Mouse (Mus musculus) embryo, embryonic 11.5 days (tissue): ENCODE data around the gene Ano10.

Experiments used
- DNase-seq: peaks from one replicate; pipeline ENCODE4 v3.0.0-alpha.2; 2012; ENCODE audit warnings: low read depth, low spot score

Ano10 gene

DNA sequence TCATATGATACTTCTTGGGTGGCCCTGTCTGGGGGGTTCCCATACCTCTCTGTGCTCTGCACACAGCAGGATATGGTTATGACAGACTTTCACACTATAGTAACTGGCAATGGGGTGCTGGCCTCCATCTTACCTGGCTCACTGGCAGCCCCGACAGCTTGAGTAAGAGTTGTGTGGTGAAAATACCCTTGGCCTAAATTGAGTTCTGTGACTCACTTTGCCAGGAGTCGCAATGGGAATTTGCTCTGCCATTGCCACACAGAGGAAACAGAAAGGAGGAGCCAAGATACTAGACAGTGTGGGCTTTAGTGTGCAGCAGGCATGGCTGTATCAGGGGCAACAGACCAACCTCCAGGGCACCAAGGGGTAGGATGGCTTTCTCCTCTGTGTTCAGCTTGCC is 4.0 kb downstream of the Ano10 start:
- no peak for DNase-seq

DNA sequence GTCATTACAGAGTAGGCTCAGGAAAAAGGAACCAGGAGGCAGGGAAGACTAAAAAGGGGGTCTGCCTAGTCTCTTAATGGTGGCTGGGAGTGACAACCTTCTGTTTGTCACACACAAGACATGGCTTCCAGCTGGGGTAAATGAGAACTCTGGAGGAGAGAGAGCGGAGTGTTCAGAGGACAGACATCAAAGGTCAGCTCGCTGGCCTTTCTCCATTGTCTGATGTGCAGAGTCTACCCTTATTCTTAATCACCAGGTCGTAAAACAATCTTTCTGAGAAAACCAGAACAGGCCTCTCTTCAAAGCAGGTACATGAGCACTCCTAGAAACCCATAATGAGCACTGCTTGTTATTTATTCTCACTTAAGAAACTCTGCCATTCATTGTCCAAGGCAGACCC is 5.8 kb downstream of the Ano10 start:
- DNase-seq: no peak

DNA sequence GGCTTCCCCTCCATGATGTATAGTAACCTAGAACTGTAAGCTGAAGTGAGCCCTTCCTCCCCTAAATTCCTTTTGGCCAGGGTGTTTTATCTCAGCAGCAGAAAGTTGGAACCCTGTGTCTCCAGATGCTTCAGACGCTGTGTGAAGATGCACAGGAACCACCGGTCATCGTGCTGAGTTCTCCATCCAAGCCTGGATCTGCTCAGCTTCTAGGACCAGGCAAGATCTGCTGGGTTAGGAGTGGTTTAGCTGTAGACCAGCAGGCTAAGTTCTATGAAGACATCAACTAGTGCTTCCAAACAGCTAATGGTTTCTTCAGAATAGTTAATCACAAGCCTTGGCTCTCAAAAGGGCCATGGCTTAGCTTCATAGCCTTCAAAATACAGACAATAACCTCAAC is 6.7 kb downstream of the Ano10 start:
- no peak for DNase-seq

DNA sequence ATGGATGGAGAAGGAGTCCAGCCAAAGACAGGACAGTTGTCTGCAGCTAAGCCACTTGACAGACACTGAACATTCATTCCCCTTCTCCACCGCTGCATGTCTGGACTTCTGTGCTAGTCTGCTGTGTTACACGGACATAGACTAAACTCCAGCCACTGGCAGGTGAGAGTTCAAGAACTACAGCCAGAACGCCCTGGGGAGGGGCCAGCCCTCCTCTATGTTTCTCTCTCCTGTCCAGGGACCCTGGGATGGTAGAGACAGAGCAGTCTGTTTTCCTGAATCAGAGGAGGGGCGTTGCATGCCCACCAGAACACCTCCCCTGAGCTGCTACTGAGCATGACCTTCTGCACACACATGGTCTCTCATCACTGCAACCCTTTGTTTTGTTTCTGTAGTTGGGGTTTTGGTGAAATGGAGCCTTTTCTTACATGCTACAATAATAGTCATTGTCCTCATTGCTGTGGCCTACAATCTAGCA is 8.4 kb downstream of the Ano10 start:
- no peak for DNase-seq

DNA sequence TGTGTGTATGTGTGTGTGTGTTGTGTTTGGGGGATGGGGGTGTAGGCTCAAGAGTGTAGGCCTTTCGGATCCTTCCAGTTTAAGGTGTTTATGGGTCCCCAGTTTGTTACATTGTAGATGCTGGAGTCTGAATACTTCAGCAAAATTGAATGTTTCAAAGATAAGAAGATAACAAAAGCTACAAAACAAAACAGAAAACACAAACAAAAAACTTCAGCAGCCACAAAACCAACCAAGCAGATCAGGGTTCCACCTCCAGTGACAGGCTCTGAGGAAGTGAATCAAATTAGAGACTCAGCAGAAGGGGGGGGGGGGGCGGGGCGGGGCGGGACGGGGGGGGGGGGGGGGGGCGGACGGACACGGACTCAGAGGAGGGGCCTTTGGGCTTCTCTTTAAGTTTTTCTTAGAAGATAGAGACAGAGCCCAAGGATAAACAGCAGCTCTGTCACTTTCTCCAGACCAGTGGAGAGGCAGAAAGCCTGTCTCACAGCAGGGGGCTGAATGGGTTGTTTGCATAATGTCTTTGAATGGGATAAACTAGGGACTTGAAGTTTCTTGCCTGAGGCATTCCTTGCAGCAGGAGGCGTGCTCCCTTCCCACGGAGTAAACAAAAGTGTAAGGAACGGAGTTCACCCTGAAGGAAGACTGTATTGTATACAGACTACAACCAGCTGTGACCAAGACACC is 8.9 kb downstream of the Ano10 start:
- DNase-seq: peak; percentile 32

DNA sequence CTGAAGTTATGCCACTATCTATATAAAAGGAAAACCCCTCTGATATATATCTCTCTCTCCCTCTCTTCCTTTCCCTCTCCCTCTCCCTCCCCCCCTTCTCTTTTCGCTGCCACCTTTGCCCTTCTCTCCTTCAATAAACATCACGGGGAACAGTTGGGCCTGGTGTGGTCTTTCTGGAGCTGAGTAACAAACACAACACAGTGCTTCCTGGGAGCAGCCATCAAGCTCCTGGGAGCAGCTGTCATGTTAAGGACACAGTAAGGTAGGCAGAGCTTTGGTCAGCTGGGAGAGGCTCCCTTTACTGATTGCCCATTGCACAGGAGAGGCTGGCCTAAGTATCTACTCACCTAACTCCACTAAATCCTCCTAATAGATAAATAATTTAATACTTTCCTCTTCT is 9.5 kb downstream of the Ano10 start:
- no peak for DNase-seq

DNA sequence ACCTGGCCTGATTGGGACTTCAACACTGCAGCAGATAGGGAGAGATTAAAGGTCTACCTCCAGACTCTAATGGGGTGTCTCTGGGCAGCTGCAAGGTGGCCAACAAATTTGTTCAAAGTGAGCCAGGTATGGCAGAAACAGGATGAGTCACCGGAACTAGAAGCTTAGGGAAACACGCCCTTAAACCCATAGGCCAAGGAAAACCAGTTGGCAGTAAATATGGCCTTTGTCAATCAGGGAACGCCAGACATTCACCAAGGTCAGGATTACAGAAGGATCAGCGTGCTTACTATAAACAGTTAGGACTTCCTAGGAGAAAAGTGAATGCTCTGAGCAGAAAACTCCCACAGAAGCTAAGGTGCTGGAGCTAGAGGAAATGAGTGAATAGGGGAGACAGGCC is 13.2 kb downstream of the Ano10 start:
- no peak for DNase-seq

DNA sequence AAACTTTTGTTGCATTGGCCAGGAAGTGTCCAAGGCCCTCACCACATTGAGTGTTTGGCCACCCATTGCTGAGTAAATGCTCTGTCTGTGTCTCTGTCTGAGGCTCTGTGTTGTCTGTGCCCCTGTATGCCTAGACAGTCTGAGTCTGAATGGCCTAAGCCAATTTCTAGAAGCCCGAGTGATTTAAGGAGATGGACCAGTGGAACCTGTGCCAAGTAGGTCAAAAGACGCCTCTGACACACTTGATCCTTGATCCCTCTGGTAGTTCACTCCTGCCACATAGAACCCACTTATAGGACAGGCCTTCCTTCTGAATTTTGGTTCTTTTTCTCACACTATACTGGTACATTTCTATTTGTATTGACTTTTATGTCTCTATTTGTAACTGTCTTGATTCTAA is 17.6 kb downstream of the Ano10 start:
- no peak for DNase-seq

DNA sequence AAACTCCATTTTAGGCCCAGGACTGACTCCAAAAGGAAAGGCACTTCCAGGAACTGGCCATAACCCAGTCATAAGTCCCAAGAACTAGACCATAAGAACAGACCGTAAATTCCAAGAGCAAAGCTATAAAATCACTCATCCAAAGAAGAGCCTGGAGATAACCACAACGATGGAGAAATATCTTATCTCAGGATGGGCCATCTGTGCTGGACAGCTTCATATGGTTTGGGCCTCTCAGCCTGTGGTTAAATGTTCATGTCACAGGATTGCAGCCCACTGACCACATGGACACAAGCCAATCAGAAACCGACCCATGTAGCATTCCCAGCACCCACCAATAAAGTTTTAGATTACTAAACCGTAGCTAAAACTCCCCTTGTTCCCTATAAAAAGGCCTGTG is 18.1 kb downstream of the Ano10 start:
- DNase-seq: no peak

DNA sequence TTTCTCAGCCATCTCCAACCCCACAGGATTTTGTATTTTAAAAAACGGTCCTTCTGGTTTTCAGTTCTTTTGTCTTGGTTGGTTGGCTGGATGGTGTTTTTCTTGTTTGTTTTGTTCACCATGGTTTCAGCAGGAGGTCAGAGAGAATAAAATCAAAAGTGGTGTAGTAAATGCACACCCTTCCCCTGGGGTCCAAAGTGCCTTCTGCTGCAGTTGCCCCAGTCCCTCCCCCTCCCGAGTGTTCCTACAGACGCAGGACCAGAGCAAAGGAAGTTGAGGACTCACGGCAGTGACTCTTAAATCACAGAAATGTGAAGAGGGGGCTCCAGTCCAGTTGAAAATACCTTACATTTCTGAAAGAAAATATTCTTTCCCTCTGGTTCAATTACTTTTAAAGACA is 19.9 kb downstream of the Ano10 start:
- DNase-seq: no peak

DNA sequence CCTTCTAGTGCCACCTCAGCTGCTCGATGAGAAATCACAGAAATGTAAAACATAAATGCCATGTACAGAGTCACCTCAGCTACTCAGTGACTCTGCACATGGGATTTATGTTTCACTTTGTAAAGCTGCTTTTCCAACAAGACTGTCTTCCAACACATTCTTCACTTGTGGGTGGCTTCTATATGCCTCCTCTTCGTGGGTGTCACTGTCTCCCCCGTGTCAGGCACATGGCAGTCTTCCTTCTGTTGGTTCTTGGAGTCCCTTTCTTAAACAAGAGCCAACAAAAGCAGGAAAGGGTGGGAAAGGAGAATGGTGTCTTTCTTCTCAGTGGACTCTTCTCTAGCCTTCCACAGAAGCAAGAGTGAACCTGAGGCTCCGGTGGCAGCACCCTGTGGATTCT is 20.3 kb downstream of the Ano10 start:
- DNase-seq: no peak

DNA sequence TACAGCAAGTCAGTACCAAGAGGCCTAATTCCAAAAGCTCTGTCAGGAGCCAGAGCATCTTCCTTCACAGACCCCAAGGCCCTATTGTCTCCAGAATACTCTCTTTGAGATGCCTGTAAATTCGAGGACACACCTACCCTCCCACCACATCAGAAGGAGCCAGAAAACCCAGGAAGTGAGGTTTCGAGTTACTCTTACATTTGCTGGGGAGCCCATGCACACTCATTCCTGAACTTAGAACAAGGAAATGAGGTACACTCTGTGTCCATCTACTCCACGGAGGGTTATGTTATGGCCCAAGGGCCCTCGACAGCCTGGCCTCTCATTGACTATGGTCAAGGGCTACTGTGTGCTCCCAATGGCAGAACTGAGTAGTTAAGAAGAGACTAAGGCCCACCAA is 22.4 kb downstream of the Ano10 start:
- DNase-seq: no peak

DNA sequence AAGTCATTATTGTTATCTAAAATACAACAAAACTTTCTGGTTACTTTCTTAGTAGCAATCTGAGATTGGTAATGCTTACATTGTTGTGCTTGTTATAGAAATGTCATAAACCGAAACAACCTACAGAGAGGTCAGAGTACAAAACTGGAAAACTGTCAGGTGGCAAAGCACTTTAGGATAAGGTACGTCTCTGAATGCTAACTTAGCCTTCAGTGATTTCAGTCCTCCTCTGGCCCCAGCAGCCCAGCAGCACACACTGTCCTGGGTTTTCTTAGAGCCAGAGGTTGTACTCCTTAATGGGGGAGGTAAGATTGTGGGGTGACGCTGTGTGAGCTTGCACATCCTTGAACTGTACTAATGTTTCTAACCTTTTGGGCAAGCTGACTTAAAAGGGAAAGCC is 22.9 kb downstream of the Ano10 start:
- DNase-seq: no peak

DNA sequence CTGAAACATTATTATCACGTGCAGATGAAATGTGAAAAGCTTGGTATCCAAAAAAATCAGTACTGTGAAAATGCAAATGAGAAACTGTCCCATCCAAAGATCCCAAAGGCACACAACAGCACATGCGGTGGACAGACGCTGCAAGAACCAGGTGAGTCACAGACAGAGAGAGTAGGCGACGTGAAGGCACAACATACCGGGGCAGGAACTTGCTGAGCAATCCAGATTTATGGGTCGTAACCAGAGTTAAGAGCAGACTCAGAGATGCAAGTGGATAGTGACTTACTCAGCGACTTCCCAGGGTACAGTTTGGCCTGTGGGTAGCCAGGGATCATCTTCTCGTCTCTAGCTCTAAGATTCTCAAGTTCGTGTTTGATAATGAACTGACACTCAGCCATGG is 23.3 kb downstream of the Ano10 start:
- DNase-seq: no peak

DNA sequence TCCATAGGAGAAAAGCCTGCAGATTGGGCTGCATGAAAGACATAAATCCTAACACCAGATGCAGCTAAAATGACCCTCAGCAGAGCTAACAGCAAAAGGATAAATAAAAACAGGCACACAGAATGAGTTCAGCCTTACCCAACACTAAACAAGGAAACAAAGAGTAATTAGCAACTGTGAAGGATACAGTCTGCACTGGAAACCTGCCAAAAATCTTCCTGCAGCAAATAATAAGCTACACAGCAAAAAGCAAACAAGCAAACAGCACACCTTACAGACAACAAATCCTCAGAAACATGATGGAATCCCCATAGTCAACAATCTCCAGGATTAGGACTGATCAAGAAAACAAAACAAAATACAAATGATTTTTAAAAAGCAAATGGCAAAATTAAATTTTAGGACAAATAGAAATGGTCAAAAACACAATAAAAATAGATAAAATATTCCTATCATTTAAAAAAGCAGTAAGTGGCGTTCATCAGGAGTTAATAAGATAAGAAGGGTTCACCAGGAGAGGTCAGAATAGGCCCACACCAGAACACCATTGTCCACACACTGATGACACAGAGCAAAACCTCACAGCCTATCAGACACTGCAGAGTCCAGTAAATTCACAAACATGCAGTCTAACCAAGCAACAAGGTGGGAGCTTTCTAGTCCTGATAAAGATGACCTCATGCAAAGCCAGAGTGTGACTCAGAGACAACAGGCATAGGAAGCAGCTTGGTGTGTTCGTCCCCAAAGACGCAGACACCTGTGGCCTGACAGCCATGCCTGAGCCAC is 24.8 kb downstream of the Ano10 start:
- DNase-seq: no peak

DNA sequence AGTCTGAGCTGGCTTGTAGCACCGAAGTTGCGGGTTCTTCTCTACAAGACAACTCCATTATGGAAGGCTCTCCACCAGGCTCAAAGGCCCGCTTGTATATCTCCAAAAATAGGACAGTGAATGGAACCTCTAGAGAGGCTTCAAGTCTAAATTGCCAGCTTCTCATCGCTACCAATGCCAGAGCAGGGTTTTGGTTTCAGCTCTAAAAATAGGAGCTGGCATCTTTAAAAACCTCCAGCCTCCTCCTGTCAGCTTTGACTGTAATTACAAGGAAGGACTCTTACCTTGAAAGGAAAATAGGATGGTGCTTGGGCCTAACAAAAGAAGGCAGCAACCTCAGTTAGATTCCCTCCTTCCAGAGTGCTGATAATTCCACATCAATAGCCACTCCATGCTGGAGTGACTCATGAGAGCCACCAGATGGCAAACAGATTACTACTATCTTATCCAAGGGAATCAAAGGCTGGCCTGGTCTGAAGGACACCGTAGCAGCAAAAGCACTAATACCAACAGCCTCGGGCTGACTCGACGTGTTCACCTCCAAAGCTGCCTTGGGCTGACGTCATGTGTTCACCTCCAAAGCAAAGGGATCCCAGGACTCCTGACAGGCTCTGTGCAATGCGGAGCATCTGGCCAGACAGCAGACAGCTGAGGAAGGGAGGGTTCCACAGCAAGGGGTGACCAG is 28.6 kb downstream of the Ano10 start:
- no peak for DNase-seq

DNA sequence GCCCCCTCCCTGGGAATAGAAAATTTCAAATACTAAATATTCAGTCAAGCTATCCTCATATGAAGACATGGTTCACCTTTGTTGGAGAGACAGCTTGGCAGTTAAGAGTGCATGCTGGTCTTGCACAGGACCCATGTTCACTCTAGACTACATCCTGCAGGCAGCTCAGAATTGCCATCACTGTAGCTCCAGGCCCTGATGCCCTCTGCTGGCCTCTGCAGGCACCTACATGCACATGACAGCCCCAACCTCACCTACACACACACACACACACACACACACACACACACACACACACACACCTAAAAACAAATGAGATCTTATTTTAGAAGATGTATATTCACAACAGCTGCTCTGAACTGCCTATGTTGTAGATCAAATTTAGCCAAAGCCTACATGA is 31.1 kb downstream of the Ano10 start:
- no peak for DNase-seq

DNA sequence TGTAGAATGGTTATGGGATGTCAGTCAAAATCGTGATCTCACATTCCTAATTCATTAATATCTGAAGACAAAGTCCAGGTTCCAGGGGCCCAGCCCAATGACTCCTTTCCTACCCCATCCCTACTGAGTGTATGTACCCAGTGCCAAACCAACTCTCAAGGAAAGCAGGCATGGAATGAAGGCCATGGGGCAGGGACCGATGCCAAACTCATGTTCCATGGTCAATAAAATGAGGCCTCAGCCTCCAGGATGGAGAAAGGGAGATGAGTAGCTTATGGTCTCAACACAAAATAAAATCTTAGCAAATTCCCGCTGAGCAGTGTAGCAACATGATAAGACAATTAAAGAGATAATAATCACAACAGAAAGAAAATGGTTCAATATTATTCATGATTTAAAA is 39.8 kb downstream of the Ano10 start:
- DNase-seq: no peak

DNA sequence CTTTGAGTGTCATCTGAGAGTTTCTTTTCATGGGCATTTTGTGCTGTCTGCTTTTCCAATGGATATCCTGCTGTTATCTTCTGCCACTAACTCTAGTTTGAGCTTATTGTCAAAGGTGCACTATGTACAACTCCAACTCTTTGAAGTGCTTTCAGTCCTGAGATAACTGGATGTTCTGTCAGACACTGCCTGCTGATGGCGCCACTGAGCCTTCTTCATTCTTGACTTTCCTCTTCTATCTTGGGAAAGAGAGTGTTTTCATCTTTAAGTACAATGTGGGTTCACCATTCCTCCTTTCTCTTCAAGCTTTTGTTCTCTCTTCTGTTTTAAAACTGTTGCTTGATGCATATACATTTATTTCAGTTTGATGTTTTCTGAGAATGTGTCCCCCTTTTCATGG is 42.1 kb downstream of the Ano10 start:
- DNase-seq: no peak

DNA sequence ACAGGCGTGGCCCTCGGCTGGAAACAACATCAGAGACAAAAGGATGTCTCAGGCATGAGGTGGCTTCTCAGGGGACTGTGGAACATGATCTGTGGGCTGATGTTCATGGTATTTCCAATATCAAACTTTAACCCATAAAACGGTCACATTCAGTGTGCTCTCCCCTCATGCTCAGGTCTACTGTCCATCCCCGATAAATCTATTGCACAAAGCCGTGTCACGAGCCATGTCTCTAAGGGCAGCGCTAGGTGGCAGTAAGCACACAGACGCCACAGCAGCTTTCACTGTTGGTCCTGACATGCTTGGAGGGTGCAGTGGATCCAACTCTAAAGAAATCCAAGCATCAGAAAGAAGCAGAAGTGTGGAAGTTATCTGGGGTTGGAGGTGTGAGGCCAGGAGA is 46.1 kb downstream of the Ano10 start:
- DNase-seq: no peak

DNA sequence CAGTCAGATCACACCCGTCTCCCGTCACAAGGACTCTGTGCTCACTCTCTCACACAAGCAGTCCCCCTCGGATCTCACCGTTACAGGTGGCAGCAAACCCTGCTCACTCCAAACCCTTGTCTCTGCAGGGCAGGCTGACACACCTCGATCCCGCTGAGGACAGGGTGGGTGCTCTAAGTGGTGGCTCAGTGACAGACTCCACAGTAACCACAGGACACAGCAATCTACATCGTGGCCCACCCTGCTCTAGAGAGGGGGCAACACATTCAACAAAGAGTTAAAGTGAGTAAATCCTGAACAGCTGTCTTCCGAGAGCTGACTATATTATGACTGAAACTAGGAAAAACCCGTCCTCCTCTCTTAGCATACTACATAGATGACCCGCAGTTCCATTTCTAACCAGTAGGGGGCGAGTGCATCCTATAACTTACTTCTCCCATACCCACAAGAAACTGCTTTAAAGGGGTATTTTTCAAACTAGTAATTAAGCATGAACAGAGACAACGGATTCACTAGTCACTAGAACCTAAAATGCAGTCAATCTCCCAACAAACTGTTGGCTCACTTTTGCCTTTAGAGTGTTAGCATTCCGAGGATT is 46.7 kb downstream of the Ano10 start:
- peak; percentile 49 for DNase-seq

DNA sequence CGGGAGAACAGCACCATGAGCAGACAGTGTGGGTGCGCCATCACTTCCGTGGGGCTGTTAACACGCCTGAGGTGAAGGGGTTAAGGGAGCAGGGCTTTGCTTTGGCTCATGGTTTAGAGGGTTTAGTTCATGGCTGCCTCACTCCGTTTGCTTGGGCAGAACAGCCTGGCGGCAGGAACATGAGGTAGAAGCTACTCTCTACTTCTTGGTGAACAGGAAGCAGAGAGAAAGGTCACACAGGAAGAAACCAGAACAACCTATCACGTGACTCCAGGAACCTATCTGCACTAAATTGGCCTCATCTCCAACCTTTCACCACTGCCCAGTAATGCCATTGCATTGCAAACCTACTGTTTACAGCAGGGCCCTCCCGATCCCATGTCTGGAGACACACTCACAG is 48.3 kb downstream of the Ano10 start:
- no peak for DNase-seq
